Mouse (Mus musculus) stomach, postnatal 0 days (tissue): Measurements from ENCODE around the gene Oxsm. TPM values are rescaled to one million over a fixed set of nuclear protein-coding genes. Genes with fewer than 3 reads are reported as not detected.

Experiments used
- ATAC-seq: fragments of 200-750 bp; cut with Nextera tagmentation; 2 replicates; pipeline ENCODE4 v1.8.0; 2017; ENCODE audit not compliant: low FRiP score, low TSS enrichment
- DNase-seq: peaks from one replicate; pipeline ENCODE4 v3.0.0-alpha.2; 2016; ENCODE audit warnings: low spot score
- H3K27ac ChIP-seq: fragments of 300-500 bp; sonication (generic); replicated peaks from 2 replicates; pipeline ENCODE4 v1.5.1; 2014; ENCODE audit warnings: mild to moderate bottlenecking, control low read depth
- H3K27me3 ChIP-seq: fragments of 300-500 bp; sonication (generic); 2 replicates; pipeline ENCODE4 v1.6.1; 2014; ENCODE audit warnings: low read length; ENCODE audit not compliant: control insufficient read depth, insufficient read depth
- H3K36me3 ChIP-seq: fragments of 300-500 bp; sonication (generic); 2 replicates; pipeline ENCODE4 v1.6.1; 2014; ENCODE audit warnings: low read length, mixed read lengths; ENCODE audit not compliant: control insufficient read depth, insufficient read depth
- H3K4me1 ChIP-seq: fragments of 300-500 bp; sonication (generic); replicated peaks from 2 replicates; pipeline ENCODE4 v1.6.1; 2014; ENCODE audit warnings: antibody characterized with exemption; ENCODE audit not compliant: control insufficient read depth, insufficient read depth
- H3K4me2 ChIP-seq: fragments of 300-500 bp; sonication (generic); replicated peaks from 2 replicates; pipeline ENCODE4 v1.6.1; 2014; ENCODE audit warnings: low read depth, mild to moderate bottlenecking, control low read depth, moderate library complexity
- H3K4me3 ChIP-seq: fragments of 300-500 bp; sonication (generic); 2 replicates; pipeline ENCODE4 v1.5.1; 2014; ENCODE audit warnings: low read depth, low read length, control low read depth
- H3K9ac ChIP-seq: fragments of 300-500 bp; sonication (generic); 2 replicates; pipeline ENCODE4 v1.6.1; 2014; ENCODE audit warnings: mild to moderate bottlenecking, low read length, control low read depth, mixed read lengths
- H3K9me3 ChIP-seq: fragments of 300-500 bp; sonication (generic); 2 replicates; pipeline ENCODE4 v1.6.1; 2016; ENCODE audit warnings: low read length; ENCODE audit not compliant: control insufficient read depth
- CTCF ChIP-seq: IDR thresholded peaks from 2 replicates; pipeline ENCODE4 v1.5.1; 2016; ENCODE audit warnings: antibody characterized with exemption, low read depth, mild to moderate bottlenecking, moderate library complexity
- EP300 ChIP-seq: optimal IDR thresholded peaks from 2 replicates; pipeline ENCODE3; 2016; ENCODE audit warnings: antibody characterized with exemption
- whole genome bisulfite sequencing: fragments of 180-500 bp; shearing (Covaris S2); extraction: QIAGEN DNeasy Blood & Tissue Kit; methylation state at CpG from one replicate; pipeline ENCODE4 v1.1.7; 2014; 5-methylcytosine and 5-hydroxymethylcytosine counted together
- polyA plus RNA-seq: library from polyadenylated mRNA; unstranded; fragments of >200 nt; fragmentation: Nextera tagmentation; extraction: Ambion mirVana; gene quantifications from 2 replicates; pipeline ENCODE4 v1.2.1, GENCODE M21; 2015

Gene Oxsm
- polyA plus RNA-seq, 1 experiment from 2014 or later, result 1.9 TPM

DNA sequence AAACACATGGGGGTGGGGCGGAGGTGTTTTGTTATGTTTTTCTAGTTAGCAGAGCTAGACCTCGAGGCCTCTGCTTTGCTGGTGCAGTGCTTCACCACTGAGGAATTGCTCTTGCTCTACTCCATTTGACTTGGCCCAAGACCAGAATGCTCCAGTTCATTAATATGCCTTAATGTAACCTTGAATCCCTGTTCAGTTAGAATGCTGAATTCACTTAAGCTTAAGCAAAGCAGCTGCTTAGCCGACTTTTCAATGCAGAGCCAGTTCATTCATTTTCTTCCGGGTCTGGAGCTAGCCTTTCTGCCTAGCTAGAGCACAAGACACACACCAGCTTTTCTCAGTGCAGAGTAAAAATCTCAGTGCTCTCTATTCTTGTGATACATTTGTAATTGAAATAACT is 29.6 kb upstream of the Oxsm start:
- Histone ChIP-seq H3K27ac (no peak overlapping the region), H3K4me3 (no peak overlapping the region), H3K9ac (no peak overlapping the region), H3K36me3 (peaks cover 4% of the 10 kb centered on the region), H3K4me2 (no peak overlapping the region), H3K9me3 (no peaks in the 10 kb centered on the region), H3K4me1 (no peaks in the 10 kb centered on the region), H3K27me3 (no peaks in the 10 kb centered on the region)
- ATAC-seq, result no peak
- no peak for DNase-seq
- TF ChIP-seq EP300, result no peak
- no peak for TF ChIP-seq CTCF
- WGBS, result 67% methylated on average over 4 of the region's 4 CpGs

- no peak overlapping the region for H3K4me3 ChIP-seq
- no peaks in the 10 kb centered on the region for H3K4me1 ChIP-seq
- no peak overlapping the region for H3K4me2 ChIP-seq
- ATAC-seq, result no peak
- no peak overlapping the region for H3K9ac ChIP-seq
- no peaks in the 10 kb centered on the region for H3K9me3 ChIP-seq
- no peaks in the 10 kb centered on the region for H3K27me3 ChIP-seq
- DNase-seq, result no peak
- TF ChIP-seq CTCF (no peak), EP300 (no peak)
- peaks cover 3% of the 10 kb centered on the region for H3K36me3 ChIP-seq
- no peak overlapping the region for H3K27ac ChIP-seq
- 84% methylated on average over 3 of the region's 3 CpGs for WGBS
These were observed 24.1 kb upstream of the Oxsm start for GRCm38 (mm10) chr14:16273677-16274076.

DNA sequence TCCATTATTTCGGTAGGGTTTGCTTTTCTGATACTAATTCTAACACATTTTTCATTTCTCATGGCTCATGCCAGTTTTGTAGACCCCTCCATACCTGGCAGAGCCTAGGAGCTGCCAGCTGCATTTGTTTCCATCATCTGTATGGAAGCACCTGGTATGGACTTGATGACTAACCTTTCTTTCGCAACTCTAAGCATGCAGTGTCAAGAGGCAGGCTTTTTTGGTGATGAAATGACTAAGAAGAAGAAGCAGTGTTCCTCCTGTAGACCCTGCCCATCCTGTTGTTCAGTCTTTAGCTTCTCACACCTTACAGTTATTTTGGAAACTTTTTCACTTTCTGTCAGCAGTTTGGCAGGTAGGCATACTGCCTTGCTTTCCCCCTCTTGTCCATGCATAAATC is 20.2 kb upstream of the Oxsm start:
- Histone ChIP-seq H3K9me3 (no peaks in the 10 kb centered on the region), H3K4me1 (no peaks in the 10 kb centered on the region), H3K27me3 (no peaks in the 10 kb centered on the region), H3K9ac (no peak overlapping the region), H3K27ac (no peak overlapping the region), H3K4me2 (no peak overlapping the region), H3K36me3 (peaks cover 3% of the 10 kb centered on the region), H3K4me3 (no peak overlapping the region)
- WGBS, result 84% methylated on average over 2 of the region's 2 CpGs
- DNase-seq (no peak), ATAC-seq (no peak)
- TF ChIP-seq CTCF (no peak), EP300 (no peak)

DNA sequence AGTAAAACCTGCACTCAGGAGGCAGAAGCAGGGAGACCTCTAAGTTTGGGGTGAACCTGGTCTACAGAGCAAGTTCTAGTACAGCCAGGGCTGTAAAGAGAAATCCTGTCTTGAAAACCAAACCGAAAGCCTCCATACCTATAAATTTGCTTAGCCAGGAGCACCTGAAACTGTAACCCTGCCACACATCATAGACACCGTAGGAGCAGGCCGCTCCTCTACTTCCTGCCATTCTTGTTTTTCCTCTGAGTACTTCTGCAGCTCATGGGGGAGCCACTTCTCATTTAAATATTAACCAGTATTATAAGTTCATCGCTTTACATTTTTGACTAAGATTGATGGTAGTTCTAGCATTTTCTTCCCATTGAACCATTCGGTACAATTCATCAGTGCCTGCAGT is 17.4 kb upstream of the Oxsm start:
- Histone ChIP-seq H3K4me2 (no peak overlapping the region), H3K27ac (no peak overlapping the region), H3K36me3 (peaks cover 3% of the 10 kb centered on the region), H3K9me3 (no peaks in the 10 kb centered on the region), H3K4me1 (no peaks in the 10 kb centered on the region), H3K9ac (no peak overlapping the region), H3K4me3 (no peak overlapping the region), H3K27me3 (no peaks in the 10 kb centered on the region)
- ATAC-seq (no peak), DNase-seq (no peak)
- 73% methylated on average over 5 of the region's 5 CpGs for WGBS
- TF ChIP-seq CTCF (no peak), EP300 (no peak)

DNA sequence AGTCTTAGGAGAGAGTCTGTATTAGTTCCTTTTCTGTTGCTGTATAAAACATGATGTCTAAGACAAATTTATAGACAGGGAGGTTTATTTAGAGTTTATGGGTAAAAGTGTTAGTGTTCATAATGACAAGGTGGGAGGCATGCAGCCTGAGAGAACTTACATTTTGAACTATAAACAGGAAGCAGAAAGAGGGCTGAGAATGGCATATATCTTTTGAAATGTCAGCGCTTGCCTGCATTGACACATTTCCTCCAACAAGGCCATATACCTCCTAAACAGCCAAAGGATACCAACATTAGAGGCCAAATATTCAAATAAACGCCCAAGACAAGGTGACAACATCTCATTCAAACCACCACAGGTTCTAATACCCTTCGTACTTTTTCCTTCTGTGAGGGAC is 12.3 kb upstream of the Oxsm start:
- H3K27ac ChIP-seq, result no peak overlapping the region
- H3K4me1 ChIP-seq, result no peaks in the 10 kb centered on the region
- WGBS, result 70% methylated on average over 3 of the region's 3 CpGs
- no peak overlapping the region for H3K4me3 ChIP-seq
- H3K36me3 ChIP-seq, result peaks cover 9% of the 10 kb centered on the region; the same call in 1 of the 2 replicates
- ATAC-seq, result no peak
- no peak overlapping the region for H3K9ac ChIP-seq
- no peak for DNase-seq
- H3K4me2 ChIP-seq, result no peak overlapping the region
- no peaks in the 10 kb centered on the region for H3K9me3 ChIP-seq
- H3K27me3 ChIP-seq, result no peaks in the 10 kb centered on the region
- no peak for TF ChIP-seq EP300
- no peak for TF ChIP-seq CTCF

GRCm38 (mm10) chr14:16260541-16260940 is 10.9 kb upstream of the Oxsm start:
- Histone ChIP-seq H3K4me3 (no peak overlapping the region), H3K27me3 (no peaks in the 10 kb centered on the region), H3K27ac (no peak overlapping the region), H3K9ac (no peak overlapping the region), H3K36me3 (peaks cover 9% of the 10 kb centered on the region; the same call in 1 of the 2 replicates), H3K4me2 (no peak overlapping the region), H3K9me3 (no peaks in the 10 kb centered on the region), H3K4me1 (no peaks in the 10 kb centered on the region; the same call in 1 of the 2 replicates)
- DNase-seq (no peak), ATAC-seq (no peak)
- WGBS, result 71% methylated on average over 6 of the region's 6 CpGs
- TF ChIP-seq CTCF, result no peak
- TF ChIP-seq EP300, result no peak
